ENCODE assay signal across 13 mouse cellular contexts in the genomic region with DNA sequence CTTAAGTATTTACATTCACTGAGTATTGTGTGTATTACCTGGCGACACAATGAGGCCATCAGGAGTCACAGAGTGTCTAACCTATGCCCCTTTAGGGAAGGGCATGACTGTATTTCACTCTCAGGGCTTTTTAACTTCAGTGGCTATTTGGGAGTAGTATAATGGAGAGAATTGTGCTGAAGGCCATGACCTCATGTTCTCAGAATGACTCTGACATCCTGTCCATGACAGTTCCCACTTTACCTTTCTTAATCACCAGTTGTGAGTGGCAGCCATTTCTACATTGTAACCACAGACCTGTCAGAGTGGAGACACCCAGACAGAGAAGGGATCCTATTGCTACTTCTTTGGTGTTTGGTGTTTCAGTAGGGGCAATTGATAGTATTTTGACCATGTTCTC. TPM values are rescaled to one million over a fixed set of nuclear protein-coding genes. Genes with fewer than 3 reads are reported as not detected.
"Had no signal": no experiment of that assay in that cellular context is flagged by ENCODE, and none has a peak within 500 bp of the region (broad histone marks: within the 10 kb centered on the region; RNA-seq: fewer than 3 reads in every experiment).

No protein-coding gene starts in this region.

RNA-seq across cellular contexts. Expression of a gene that starts 0.5 kb away (rescaled TPM):
- total RNA-seq: neutrophil, adult 5-6 weeks had no signal
- polyA plus RNA-seq: neural tube, embryonic 12.5 days; neural tube, embryonic 14.5 days; neural tube, embryonic 15.5 days; small intestine, adult 2 months; spleen, adult 2 months; stomach, embryonic 14.5 days; stomach, embryonic 15.5 days; stomach, embryonic 16.5 days; stomach, postnatal 0 days; thymus, adult 2 months; thymus, postnatal 0 days; urinary bladder, adult 2 months had no signal
